Mouse (Mus musculus): ENCODE measurements around the gene Med19. TPM values are rescaled to one million over a fixed set of nuclear protein-coding genes. Genes with fewer than 3 reads are reported as not detected.
A peak's percentile ranks its signal among the peaks of the same experiment; 100 is the strongest.
"Not testable (repeated sequence)": the region's sequence is repeated elsewhere in the genome, so short reads cannot be mapped to it uniquely, and the experiment has no call there.

The Med19 gene
- total RNA-seq, 2 experiments from 2014 or later, result 6.7 to 7.6 TPM

DNA sequence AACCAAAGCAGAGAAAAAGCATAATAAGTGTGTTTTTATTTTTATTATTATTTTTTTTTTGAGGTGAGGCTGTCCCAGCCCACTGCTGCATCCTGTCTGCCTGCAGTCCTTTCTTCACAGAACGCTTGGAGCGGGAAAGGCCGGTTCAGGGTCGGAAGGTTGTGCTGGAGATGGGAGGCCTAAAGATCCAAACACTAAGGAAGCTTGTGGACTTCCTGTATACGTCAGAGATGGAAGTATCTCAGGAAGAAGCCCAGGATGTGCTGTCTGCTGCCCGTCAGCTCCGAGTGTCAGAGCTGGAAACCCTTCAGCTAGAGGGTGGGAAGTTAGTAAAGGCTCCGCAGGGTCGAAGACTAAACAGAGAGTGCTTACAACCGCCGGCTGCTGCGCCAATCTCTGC lies 12.1 kb upstream of the Med19 start:
- no peak for DNase-seq

DNA sequence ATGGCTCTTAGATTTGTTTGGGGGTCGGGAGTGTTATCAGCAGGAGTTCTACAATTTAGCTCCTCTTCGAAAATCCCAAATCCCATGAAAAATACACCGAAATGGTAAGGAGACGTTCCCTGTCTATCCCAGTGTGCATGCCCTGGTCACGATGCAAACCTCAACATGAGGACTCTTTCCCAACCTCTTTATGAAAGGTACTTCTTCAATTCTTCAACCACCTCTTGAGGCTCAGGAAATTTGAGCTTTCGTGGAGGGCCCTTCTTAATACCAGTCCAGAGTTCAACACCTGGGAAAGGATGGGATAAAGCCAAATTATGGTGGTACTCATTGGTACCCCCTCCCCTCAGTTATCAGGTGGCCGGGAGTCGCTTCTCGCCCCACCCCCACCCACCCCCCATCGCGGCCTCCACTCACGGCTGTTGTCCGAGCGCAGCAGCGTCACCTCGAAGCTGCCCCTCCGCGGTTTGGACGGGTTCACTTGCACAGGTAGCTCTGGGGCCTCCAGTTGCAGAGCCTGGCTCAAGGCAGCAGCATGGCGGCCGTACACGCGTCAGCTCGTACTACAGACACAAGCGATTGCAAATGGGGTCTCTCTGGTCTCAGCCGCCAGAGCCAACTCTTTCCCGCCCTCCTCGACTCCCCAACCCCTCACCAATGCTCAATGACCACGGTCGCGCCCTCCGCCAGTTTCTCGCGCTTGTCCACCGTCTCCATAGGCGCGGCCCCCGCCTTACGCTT lies 8.2 kb upstream of the Med19 start:
- no peak for DNase-seq

DNA sequence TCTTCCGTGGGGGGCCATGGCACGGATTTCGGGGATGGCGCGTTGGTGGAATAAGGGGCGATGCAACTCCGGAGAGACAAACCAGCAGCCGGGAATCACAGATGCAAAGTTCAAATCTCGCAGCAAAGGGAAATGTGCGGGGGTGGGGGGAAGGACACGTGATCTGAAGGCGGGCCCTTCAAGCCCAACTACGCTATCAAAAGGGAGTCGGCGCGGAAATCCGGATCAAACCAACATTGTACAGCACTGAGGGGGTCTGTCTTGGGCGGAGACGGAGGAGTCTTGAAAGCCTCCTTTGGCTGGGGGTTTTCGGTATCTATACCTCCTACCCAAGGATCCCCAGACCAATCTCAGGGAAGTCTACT lies 7.7 kb upstream of the Med19 start, which contains the start of gene Selenoh:
TSS of gene Selenoh (minus strand) at position 202 of the 365 bp plus-strand sequence.
- DNase-seq, result peak; percentile 66

DNA sequence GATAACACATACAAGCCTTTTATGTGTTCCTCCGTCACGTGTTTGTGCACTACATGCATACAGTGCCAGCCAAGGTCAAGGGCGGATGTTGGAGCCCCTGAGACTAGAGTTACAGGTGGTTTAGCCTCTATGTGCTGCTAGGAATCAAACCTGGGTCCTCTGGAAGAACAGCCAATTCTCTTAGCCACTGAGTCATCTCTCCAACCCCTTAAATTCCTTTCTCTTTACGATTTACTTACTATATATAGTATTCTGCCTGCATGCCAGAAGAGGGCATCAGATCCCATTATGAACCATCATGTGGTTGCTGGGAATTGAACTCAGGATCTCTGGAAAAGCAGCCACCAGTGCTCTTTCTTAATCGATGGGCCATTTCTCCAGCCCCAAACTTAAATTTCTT lies 6.7 kb upstream of the Med19 start:
- DNase-seq, result not testable (repeated sequence)

DNA sequence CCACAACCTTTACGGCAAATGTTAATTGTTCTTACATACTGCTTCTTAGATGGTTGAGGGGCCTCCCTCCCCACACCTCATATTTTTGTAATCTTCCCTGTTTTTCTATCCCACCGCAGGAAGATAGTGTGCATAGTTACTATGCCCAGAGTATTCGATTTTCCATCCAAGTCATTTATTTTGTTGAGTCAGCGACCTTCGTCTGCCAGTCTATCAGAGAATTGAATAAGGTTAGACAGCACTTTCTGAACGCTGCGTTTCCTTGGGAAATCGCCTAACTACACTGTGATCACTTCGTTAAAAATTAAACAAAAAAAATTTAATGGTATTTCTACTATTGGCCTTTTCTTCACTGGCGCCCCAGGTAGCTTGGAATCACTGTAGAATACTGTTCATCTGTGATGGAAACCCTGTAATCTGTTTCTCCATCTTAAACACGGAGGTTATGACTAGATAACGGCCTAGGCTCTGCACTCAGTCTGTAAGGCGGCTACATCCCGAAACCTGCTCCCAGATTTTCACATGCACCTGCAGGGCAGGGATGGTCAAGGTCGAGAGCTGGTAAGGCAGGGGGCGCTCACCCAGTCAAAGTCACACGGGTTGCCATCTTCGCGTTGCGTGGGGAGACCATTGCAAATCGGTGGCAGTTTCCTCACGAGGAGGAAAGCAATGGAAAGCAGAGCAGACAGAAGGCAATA lies 783 bp upstream of the Med19 start:
- DNase-seq, result no peak

DNA sequence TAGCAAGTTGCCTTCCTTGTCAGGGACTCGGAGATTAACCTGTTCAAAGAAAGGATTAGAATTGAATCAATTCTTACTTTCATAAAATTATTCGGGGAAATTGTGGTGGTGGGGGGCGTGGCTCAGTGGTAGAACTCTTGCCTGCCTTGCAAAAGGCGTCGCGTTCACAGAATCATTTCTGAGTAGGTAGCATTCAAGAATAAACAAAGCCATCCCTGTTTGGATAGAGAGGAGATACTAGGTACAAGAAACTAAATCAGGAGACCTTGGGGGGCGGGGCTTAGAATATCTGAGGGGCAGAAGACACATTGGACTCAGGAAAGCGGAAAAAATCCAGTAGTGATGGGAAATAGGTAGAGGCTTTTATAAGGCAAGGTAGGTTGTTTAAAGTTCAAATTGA lies 814 bp downstream of the Med19 start, which contains the start of gene Tmx2:
TSS of gene Tmx2 (minus strand) at position 125 of the 400 bp plus-strand sequence.
- no peak for DNase-seq

DNA sequence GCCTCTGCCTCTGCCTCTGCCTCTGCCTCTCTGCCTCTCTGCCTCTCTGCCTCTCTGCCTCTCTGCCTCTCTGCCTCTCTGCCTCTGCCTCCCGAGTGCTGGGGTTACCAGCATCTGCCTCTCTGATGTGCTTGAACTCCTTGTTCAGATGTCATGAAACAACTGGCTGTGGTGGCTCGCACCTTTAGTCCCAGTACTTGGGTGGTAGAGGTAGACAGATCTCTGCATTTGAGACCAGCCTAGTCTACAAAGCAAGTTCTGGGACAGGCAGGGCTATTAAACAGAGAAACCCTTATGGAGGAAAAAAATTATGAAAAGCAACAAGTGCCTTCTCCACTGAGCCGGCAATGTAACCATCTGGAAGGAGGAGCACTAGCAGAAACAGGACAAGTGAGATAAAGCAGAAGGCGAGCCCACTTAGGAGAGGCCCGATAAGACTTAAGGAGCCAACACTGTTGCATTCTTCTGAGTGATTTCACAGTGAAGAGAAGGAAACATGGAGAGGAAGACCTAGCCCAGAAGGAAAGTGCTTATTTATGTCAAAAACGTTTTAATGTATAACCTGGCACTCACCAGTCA lies 4.5 kb downstream of the Med19 start:
- DNase-seq, result no peak

DNA sequence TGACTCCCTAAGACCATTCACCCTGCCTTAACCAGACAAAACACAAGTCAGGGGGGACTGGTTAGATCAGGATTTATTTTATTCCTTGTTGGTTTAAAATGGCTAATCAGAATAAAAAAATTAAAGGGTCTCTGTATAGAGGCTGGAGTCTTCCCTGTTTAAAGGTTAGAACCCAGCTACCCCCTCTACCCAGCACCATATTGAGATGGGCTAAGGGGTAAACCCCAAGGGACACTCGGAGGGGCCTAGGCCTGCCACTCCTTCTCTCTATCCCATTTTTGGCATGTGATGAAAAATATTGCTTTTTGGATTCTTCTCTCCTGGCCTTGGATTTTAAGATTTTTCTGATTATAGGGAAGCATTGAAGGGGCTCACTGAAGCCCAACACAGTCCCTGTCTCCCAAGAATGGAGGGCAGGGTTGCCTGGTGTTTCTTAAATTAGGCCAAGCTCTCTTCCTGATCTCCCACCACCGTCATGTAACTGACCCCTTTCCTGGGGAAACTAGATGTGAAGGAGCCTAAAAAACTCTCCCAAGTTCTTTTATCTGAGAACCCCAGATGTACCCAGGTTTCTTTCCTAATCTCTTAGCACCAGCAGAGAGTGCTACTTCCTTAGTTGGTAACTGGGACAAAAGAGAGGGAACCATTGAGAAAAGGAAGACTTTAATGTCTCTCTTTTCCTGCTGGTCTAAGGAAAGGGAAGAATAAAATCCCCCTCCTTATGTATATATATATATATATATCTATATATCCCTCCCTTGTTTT lies 10.1 kb downstream of the Med19 start:
- DNase-seq, result no peak

DNA sequence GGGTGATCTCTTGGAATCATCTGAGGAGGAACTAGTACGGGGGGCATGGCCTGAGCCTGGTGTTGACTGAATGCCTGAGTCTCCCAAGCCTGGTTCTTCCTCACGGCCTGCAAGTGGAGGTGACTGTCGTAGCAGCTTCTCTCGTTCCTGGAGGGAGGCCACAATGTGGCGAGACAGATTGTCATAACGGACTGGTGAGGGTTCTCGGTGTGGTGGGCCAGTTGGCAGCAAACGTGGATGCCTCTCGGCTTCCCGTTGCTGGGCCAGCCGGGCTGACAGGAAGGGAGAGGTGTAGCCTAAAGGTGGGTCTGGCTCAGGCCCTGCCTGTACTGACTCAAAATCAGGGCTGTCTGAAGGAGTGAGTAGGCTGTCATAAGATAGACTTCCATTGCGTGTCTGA lies 11.8 kb downstream of the Med19 start:
- DNase-seq, result no peak

DNA sequence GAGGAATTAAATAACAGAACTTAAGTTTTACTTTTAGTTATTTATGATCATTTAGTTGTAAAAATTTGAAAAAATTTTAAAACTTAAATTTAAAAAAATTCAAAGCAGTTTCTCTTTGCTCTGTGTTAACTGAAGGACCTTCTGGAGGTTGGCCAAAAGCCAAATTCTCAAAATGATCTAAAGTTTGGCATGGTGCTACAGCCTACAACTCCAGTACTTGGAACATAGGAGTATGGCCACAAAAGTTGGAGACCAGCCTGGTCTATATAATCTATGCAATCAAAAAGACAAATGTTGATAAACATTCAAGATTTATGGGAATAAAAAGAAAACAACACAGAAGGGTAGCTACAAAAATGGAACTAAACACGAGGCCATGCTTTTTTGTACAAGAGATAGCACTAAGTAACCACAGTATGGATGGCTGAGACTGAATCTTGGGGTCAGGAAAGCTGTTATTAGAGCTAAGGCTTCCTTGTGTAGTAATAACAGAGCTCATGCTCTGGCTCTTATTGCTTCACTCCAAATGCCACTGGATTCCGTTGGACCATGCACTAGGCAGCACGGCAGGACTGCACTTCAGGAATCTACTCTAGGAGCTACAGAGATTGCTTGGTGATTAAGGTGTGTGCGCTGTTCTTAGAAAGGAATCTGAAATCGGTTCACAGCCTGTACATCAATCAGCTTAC lies 16.9 kb downstream of the Med19 start:
- DNase-seq, result no peak

DNA sequence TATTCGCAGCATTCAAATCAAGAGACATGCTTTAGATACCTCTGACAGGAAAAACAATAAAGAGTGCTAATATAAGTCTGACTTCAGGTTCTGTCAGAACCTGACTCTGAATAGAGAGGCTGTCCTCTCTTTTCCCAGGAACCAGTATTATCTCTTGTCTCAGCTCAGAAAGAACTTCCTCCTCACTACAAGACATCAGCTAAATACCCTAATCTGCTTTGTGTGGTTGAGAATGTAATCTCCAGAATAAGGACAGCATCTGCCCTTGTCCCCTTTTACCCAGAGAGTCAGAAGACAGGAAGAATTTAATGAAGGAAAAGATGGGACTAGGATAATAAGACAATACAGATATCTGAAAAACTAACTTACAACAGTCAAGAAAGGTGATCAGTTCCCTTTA lies 25.3 kb downstream of the Med19 start:
- no peak for DNase-seq

DNA sequence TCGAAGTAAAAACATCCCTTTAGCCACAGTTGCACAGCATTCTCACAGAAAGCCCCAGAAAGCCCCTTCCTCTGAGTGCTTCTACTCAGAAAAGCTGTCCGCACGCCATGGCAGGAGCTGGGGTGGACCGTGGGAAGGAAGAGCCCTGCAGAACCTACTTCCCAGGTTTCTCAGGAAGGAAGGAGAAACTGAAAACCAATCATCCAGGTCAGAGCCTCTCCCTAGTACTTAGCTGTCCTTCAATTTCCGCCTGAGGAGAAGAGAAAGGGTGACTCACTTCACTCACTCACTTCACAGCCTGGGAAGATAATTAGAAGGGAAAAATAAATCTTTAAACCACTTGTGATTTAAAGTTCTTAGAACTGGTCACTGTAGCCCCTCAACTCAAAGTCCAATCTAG lies 26.1 kb downstream of the Med19 start:
- DNase-seq, result no peak

DNA sequence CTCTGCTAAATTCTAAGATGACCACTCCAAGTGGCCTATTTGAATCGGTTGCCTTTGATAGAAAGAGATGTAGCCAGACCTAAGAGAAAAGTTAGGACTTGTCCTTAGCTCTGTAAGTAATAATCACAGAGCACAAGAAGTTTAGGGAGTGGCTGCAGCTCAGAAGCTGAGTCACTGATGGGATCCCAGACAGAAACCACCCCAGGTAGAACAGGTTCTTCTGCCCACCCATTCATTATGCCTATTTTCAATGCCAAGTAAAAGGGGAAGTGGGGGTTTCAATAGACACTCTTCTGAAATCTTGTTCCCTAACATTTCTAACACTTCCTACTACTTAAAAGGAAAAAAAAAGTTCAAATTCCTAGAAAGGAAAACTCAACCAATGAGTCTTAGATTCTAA lies 27.1 kb downstream of the Med19 start:
- no peak for DNase-seq

DNA sequence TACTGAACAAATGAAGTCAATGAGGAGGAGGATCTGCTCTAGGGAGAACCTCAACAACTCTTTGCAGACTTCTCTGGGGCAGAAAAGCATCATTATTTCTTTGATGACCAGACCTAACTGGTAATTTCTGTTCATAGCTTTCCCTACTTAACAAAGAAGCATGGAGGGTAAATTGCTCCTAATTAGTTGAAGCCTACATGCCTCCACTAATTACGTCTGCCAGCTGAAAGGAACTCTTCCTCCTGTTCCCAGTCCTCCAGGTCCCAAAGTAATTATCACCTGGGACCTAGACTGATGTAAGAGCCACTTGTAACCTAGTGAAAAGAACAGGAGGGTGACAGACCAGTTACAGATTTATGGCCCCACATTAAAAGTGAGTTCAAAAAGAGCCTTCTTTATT lies 29.3 kb downstream of the Med19 start:
- no peak for DNase-seq

DNA sequence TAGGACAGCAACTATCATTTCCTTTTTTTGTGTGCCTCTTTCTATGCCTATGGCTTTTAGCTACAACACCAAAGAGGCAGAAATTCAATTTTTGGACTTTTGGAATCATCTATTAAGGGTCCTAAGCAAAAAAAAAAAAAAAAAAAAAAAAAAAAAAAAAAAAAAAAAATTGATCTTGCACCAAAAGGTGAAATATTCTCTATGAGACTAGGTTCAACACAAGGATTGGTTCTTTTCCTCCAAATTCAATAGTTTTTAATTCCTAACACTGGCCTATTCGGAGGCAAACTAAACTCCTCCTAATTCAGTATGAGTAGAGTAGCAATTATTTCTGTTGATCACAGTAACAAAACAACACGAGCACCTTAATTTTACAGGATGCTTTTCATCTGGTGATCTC lies 33.7 kb downstream of the Med19 start:
- no peak for DNase-seq

DNA sequence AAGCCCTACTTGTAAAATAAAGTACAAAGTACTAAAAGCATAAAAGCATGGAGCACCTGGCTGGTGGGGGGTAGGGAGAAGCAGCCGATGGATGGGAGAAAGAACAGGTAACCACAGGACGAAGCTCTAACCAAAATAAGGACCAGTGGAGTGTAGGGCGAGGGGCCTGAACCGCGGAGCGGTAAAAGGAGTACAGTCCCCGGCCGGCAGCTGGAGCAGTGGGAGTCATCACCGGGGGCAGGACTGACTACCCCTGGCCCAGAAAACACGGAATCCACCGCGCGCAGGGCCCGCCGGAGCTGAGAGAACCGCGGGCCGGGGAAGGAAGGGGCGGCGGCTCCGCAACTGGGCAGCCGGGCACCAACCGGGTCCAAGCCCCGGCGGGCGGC lies 36.2 kb downstream of the Med19 start:
- DNase-seq, result no peak

DNA sequence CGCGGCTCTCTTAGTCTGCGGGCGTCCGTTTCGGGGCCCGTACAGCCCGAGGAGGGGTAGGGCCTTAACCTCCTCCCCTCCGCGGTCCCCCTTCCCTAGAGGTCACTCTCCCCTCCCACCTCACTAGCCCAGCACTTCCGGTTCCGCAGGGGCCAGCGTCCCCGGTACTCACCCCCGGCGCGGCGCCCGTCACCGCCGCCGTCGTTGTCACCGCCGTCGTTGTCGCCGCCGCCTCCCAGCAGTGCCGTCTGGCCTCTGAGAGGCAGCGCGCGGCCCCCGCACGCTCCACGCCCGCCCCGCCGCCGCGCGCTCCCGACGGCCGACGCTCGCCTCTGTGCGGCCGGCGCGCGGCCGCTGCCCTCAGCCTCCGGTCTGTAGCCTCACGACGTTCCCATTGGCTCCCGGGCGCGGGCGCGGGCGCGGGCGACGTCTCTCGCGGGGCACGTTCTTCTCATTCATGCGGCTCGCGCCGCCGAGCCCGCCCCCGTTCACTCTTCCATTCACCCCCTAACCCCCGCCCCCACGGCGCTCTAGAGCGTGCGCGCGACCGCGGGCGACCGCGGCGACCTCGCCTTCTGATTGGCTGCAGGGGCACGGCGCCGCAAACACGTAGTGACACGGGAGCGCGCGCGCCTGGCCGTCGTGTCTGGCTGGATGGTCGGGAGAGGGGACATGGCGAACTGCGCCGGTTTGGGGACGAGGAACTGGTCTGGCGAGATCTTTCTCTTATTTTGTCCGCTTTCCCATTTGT lies 36.8 kb downstream of the Med19 start, which contains the start of gene Zdhhc5:
TSS of gene Zdhhc5 (minus strand) at position 370 of the 751 bp plus-strand sequence.
- peak; percentile 99 for DNase-seq

DNA sequence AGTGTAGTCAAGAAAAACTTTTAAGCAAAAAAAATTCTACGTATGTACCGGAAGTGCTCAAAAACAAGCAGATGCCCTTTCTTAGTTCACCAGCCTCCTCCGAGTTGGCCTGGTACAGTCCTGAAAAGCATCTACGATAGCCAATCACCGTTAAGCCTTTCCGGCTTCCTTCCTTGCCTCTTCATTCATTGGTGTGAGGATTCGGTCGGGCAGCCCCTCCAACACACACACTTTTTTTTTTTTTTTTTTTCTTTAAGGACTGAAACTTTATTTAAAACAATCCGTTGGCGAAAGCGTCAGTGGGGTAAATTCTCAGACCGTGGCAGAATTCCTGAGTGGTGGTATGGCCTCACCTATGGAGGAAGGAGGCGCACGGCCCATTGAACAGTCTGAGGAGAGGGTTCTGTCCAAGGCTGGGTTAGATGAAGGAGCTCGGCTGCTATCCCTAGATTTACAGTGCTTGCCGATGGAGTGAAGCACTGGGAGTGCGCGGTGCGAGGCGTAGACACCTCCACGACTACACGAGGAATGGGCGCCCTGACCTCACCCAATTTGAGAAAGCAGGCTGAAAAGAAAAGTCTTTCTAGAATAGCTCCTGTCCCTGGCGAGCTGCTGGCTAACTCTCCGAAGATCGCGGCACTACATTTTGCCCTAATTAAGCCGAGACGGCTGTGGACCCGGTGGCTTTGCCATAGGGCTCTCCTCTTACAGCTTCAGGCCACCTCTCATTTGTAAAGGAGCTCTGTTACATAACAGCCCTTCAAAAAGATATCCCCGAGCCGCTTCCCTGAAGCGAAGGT lies 37.6 kb downstream of the Med19 start:
- peak; percentile 87 for DNase-seq

DNA sequence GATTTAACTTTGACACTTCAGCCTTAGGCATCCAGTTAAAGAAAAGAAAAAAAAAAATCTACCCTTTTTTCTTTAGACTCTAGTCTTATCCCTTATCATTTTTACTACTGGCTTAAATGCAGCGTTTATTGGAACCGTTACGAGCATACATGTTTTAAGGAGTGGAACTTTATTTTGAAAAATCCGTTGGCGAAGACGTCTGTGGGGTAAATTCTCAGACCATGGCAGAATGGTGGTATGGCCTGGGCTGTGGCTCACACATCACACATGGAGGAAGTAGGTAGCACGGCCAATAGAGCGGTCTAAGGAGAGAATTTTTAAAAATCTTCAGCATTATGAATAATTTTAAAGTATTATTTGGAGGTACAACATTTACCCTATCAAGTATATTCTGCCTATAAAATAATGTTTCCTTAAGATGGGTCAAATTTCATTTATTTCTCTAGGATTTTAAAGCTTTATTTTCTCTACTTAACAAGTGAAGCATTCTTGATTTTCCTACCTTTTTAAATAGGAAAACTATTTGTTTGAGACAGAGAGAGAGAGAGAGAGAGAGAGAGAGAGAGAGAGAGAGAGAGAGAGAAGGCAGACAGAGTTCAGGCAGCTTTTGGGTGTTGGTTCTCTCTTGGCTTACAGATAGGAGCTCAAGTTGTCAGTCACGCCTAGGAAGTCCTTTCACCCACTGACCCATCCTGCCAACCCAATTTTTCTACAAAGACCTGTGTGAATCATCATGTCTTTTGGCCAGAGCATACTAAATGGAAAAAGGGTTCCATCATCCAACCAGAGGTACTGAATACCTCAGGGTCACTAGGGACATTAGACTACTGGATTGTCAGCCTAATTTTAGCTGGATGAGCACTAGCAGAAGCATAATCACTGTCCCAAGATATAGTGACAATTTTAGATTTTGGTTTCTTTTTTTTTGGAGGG lies 38.5 kb downstream of the Med19 start:
- DNase-seq, result no peak

Measured in gastrocnemius, postnatal 25 days (tissue).